Mouse (Mus musculus) frontal cortex, postnatal 10 days (tissue): ENCODE measurements at regions not wholly inside any gene's neighbourhood (a gene's known extent, or its start where the extent isn't known, plus 50 kb on each side); places are given as distances from the start of the nearest gene placed in this dataset.

Experiments used
- DNase-seq, 2 experiments: peaks; one replicate each; pipeline ENCODE4 v3.0.0; 2022; ENCODE audit warnings: low spot score in 2 of 2, mixed read lengths in 1 of 2

DNA sequence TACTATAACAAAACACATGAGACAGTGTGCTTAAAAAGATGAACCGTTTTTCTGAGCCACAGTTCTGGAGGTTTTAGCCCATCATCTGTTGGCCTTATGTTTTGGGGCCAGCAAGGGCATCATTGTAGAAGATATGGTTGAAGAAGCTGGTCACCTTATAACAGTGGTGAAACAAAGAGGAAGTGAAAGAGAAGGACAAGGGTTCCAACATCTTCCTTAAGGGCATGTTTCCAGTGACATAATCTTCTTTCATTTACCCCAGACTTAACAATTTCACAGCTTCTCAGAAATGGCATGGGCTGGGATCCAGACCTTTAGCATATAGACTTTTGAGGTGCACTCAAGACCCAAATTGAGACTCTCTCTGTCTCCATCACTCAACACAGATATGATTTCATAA, 259.5 kb downstream of the 1700064H15Rik start:
- no peak for DNase-seq

DNA sequence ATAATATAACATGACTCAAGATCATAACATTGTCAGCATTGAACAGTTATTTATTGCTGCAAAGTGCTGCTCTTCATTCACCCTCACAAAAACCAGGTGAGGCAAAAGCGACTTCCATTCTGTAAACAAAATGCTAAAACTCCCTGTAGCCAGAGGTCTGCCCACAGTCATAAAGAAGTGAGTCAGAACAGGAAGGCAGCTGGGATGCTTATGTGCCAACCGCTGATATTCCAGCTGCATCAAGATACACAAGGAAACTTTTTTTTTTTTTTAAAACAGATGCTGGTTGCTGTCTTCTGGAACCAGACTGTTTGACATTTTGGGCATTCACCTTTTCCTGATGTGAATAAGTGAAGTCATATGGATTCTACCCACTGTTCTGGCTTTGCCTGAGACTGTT, 260.7 kb downstream of the 1700064H15Rik start:
- no peak for DNase-seq
